Mouse (Mus musculus) forebrain, embryonic 10.5 days (tissue): ENCODE results near the gene Chil5. TPM values are rescaled to one million over a fixed set of nuclear protein-coding genes. Genes with fewer than 3 reads are reported as not detected.
"Not testable (repeated sequence)": the region's sequence is repeated elsewhere in the genome, so short reads cannot be mapped to it uniquely, and the experiment has no call there.

Experiments used
- DNase-seq: peaks from one replicate; pipeline ENCODE4 v3.0.0-alpha.2; 2017; ENCODE audit warnings: low spot score; ENCODE audit errors: extremely low spot score
- H3K27ac ChIP-seq: fragments of 300-500 bp; sonication (generic); 2 replicates; pipeline ENCODE4 v1.5.1; 2016; ENCODE audit warnings: mild to moderate bottlenecking
- H3K27me3 ChIP-seq: fragments of 300-500 bp; sonication (generic); 2 replicates; pipeline ENCODE4 v1.6.1; 2016; ENCODE audit warnings: mild to moderate bottlenecking; ENCODE audit not compliant: poor library complexity, severe bottlenecking
- H3K36me3 ChIP-seq: fragments of 300-500 bp; sonication (generic); replicated peaks from 2 replicates; pipeline ENCODE4 v1.6.1; 2016; ENCODE audit warnings: mild to moderate bottlenecking, moderate library complexity
- H3K4me1 ChIP-seq: fragments of 300-500 bp; sonication (generic); 2 replicates; pipeline ENCODE4 v1.6.1; 2016
- H3K4me3 ChIP-seq: fragments of 300-500 bp; sonication (generic); 2 replicates; pipeline ENCODE4 v1.5.1; 2016; ENCODE audit warnings: mild to moderate bottlenecking, moderate library complexity
- H3K9me3 ChIP-seq: fragments of 300-500 bp; sonication (generic); 2 replicates; pipeline ENCODE4 v1.6.1; 2016; ENCODE audit warnings: mild to moderate bottlenecking, moderate library complexity
- WGBS: fragments of 180-500 bp; shearing (Covaris S2); methylation state at CpG from one replicate; pipeline ENCODE4 v1.1.7; 2016; 5-methylcytosine and 5-hydroxymethylcytosine counted together
- polyA plus RNA-seq: library from polyadenylated mRNA; unstranded; fragments of >200 nt; fragmentation: Nextera tagmentation; extraction: Ambion mirVana; gene quantifications from 2 replicates; pipeline ENCODE4 v1.2.1, GENCODE M21; 2016

Chil5 gene
- polyA plus RNA-seq, 1 experiment from 2014 or later, result not detected

- Histone ChIP-seq H3K4me1 (no peaks in the 10 kb centered on the region), H3K27me3 (no peaks in the 10 kb centered on the region), H3K36me3 (no peaks in the 10 kb centered on the region), H3K9me3 (no peaks in the 10 kb centered on the region), H3K4me3 (no peak overlapping the region), H3K27ac (no peak overlapping the region)
- 79% methylated on average over 2 of the region's 2 CpGs for WGBS
- no peak for DNase-seq
Observed at GRCm38 (mm10) chr3:105994730-105995129, 37.9 kb downstream of the Chil5 start.

DNA sequence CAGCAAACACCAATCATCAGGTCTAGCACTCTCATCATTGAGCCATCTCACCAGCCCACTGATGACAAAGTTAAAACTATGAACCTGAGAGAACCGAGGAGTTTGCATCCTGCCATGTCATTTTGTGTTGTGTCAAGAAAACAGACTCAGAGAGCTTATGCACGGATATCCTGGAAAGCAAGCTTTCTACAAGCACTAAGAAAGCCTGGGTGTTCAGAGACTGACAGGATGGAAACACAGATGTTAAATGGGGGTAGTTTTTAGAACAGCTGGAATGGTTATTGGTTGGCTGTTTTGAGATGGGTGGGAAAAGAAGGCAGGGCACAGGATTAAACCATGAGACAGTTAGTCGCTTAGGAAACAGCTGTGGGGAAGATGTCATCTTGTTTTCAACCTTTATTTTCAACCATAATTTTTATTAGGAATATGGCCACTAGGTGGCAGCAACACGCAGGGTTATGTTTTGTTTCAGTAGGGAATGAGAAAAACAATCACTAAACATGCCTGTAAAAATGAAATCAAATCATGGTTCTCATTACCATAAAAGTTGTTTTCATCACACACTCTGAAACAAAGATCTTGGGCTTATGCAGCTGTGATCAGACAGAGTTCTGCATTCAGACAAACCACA is 40.8 kb downstream of the Chil5 start:
- 39% methylated on average over 4 of the region's 4 CpGs for WGBS
- Histone ChIP-seq H3K9me3 (no peaks in the 10 kb centered on the region), H3K27ac (no peak overlapping the region), H3K4me1 (no peaks in the 10 kb centered on the region), H3K27me3 (no peaks in the 10 kb centered on the region), H3K4me3 (no peak overlapping the region), H3K36me3 (no peaks in the 10 kb centered on the region)
- DNase-seq, result no peak

GRCm38 (mm10) chr3:105989611-105990010 is 43.0 kb downstream of the Chil5 start:
- H3K27me3 ChIP-seq, H3K4me1 ChIP-seq, DNase-seq, H3K36me3 ChIP-seq, H3K9me3 ChIP-seq, H3K27ac ChIP-seq, H3K4me3 ChIP-seq: not testable (repeated sequence)
- WGBS, result 53% methylated on average over 5 of the region's 5 CpGs

DNA sequence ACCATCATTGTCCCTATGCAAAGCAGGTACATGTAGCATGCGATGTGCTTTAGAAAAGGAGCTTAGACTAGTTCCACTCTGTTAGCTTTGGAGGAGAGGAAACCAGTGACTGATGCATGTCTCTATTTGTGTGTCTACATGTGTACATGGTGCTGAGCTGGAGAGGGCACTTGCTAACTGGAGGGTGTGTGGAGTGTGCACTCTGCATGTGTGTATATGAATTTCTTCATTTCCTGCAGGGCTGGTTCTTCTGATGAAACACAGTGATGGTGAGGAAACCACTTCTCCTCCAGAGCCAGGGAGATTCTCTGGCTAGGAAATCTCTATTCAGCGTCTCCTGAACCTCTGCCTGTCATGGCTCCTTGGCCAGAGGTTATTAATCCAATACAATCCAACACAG is 58.4 kb downstream of the Chil5 start:
- 81% methylated on average over 2 of the region's 2 CpGs for WGBS

DNA sequence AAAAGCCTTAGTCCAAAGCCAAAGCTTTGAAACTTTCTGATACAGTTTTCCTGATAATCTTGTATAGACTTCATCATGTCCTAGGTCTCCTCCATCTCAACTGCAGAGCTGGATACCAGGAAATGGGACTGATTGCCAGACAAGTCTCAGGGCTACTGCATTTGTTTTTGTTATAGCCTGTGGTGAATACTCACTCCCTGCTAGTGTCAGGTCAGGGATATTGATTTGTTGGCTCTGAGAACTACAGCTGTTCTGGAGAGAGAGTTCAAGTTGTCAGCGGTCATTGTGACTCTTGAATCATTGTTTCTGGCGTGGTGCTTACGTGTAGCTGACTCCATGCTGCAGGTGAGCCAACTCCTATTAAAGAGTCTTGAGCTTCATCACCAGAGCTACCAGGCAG is 59.2 kb downstream of the Chil5 start, which contains the start of gene Ovgp1:
TSS of gene Ovgp1 (plus strand) at position 301 of the 400 bp plus-strand sequence.
- no peaks in the 10 kb centered on the region for H3K27me3 ChIP-seq
- 94% methylated on average over 3 of the region's 3 CpGs for WGBS
- no peaks in the 10 kb centered on the region for H3K4me1 ChIP-seq
- no peaks in the 10 kb centered on the region for H3K9me3 ChIP-seq
- no peak within 1 kb of the TSS for H3K27ac ChIP-seq
- no peak for DNase-seq
- H3K36me3 ChIP-seq, result peaks cover 28% of the 10 kb centered on the region
- no peak within 1 kb of the TSS for H3K4me3 ChIP-seq

More for the DNA sequence above, 58.4 kb downstream of the Chil5 start:
- H3K4me3 ChIP-seq, result no peak overlapping the region
- H3K27me3 ChIP-seq, result no peaks in the 10 kb centered on the region
- H3K4me1 ChIP-seq, result no peaks in the 10 kb centered on the region
- no peak overlapping the region for H3K27ac ChIP-seq
- H3K9me3 ChIP-seq, result no peaks in the 10 kb centered on the region
- DNase-seq, result no peak
- peaks cover 20% of the 10 kb centered on the region for H3K36me3 ChIP-seq

GRCm38 (mm10) chr3:105971831-105972446 is 60.7 kb downstream of the Chil5 start:
- H3K9me3 ChIP-seq, result no peaks in the 10 kb centered on the region
- no peaks in the 10 kb centered on the region for H3K4me1 ChIP-seq
- no peak for DNase-seq
- peaks cover 43% of the 10 kb centered on the region for H3K36me3 ChIP-seq
- H3K4me3 ChIP-seq, result no peak overlapping the region
- no peak overlapping the region for H3K27ac ChIP-seq
- H3K27me3 ChIP-seq, result no peaks in the 10 kb centered on the region
- WGBS, result 82% methylated on average over 5 of the region's 5 CpGs

Other genes with a start within 250 kb of the Chil5 start
- gene Rap1a, start 231.5 kb downstream of the Chil5 start, polyA plus RNA-seq, result 75.5 and 78.0 TPM in 2 replicates
- gene Adora3, start 162.0 kb downstream of the Chil5 start, polyA plus RNA-seq, result 0.16 and 0.41 TPM in 2 replicates
- not detected in 2 replicates for gene Tmigd3, start 161.9 kb downstream of the Chil5 start, polyA plus RNA-seq
- gene I830077J02Rik, start 100.2 kb downstream of the Chil5 start, polyA plus RNA-seq, result 0.30 and 0.86 TPM in 2 replicates
- 202 and 207 TPM in 2 replicates for gene Wdr77, start 73.4 kb downstream of the Chil5 start, polyA plus RNA-seq
- 475 and 481 TPM in 2 replicates for gene Atp5f1, start 72.7 kb downstream of the Chil5 start, polyA plus RNA-seq
- 2.4 TPM in 2 replicates for gene Ovgp1, start 59.1 kb downstream of the Chil5 start, polyA plus RNA-seq
- gene Pifo, start 18.2 kb downstream of the Chil5 start, polyA plus RNA-seq, result 1.8 and 1.9 TPM in 2 replicates
- 0.77 and 0.90 TPM in 2 replicates for gene Chia1, start 80.4 kb upstream of the Chil5 start, polyA plus RNA-seq
- not detected in 2 replicates for gene Chil3, start 134.8 kb upstream of the Chil5 start, polyA plus RNA-seq
- gene Chil4, start 186.7 kb upstream of the Chil5 start, polyA plus RNA-seq, result not detected in 2 replicates